Mouse (Mus musculus) monocyte, adult 2 months (primary cell): ENCODE measurements around the gene Ost4.

Experiments used
- DNase-seq, 2 experiments: peaks; one replicate each; pipeline ENCODE4 v3.0.0; 2022; ENCODE audit warnings: low spot score in 2 of 2, low read depth in 1 of 2

Gene Ost4

GRCm38 (mm10) chr5:30907413-30908059 is at the start of gene Ost4:
TSS of gene Ost4 (minus strand) at chr5:30907788.
- peak; percentile 93 to 95 for DNase-seq

- DNase-seq, result no peak
Observed at GRCm38 (mm10) chr5:30955751-30956150, 48.2 kb upstream of the Ost4 start.

- no peak for DNase-seq
Observed at GRCm38 (mm10) chr5:30954556-30954955, 47.0 kb upstream of the Ost4 start.

GRCm38 (mm10) chr5:30954065-30954464 is 46.5 kb upstream of the Ost4 start:
- no peak for DNase-seq

- no peak for DNase-seq
Observed at GRCm38 (mm10) chr5:30952551-30952950, 45.0 kb upstream of the Ost4 start.

- DNase-seq, result no peak
Observed at GRCm38 (mm10) chr5:30951706-30952105, 44.1 kb upstream of the Ost4 start.

GRCm38 (mm10) chr5:30950922-30951321 is 43.3 kb upstream of the Ost4 start:
- DNase-seq, result no peak

GRCm38 (mm10) chr5:30950451-30950850 is 42.9 kb upstream of the Ost4 start:
- DNase-seq, result no peak

GRCm38 (mm10) chr5:30949654-30950326 is 42.2 kb upstream of the Ost4 start:
- DNase-seq, result peak; percentile 78 to 87

- DNase-seq, result no peak
Observed at GRCm38 (mm10) chr5:30948620-30949019, 41.0 kb upstream of the Ost4 start.

- no peak for DNase-seq
Observed at GRCm38 (mm10) chr5:30944956-30945781, 37.6 kb upstream of the Ost4 start, which contains the start of gene Cgref1. TSS of gene Cgref1 (minus strand) at chr5:30945591.

- DNase-seq, result no peak
Observed at GRCm38 (mm10) chr5:30944344-30944743, 36.8 kb upstream of the Ost4 start.

GRCm38 (mm10) chr5:30943004-30943403 is 35.4 kb upstream of the Ost4 start:
- no peak for DNase-seq

GRCm38 (mm10) chr5:30934725-30935461 is 27.3 kb upstream of the Ost4 start:
- DNase-seq, result no peak

- no peak for DNase-seq
Observed at GRCm38 (mm10) chr5:30933705-30934104, 26.1 kb upstream of the Ost4 start.

- no peak for DNase-seq
Observed at GRCm38 (mm10) chr5:30931378-30931777, 23.8 kb upstream of the Ost4 start.

GRCm38 (mm10) chr5:30930846-30931245 is 23.3 kb upstream of the Ost4 start:
- DNase-seq, result no peak

- peak in 1 of 2 experiments; percentile 29 for DNase-seq
Observed at GRCm38 (mm10) chr5:30930121-30930520, 22.5 kb upstream of the Ost4 start.

GRCm38 (mm10) chr5:30927945-30928529 is 20.4 kb upstream of the Ost4 start:
- DNase-seq, result no peak

GRCm38 (mm10) chr5:30926073-30926472 is 18.5 kb upstream of the Ost4 start:
- DNase-seq, result no peak

- DNase-seq, result no peak
Observed at GRCm38 (mm10) chr5:30925217-30925616, 17.6 kb upstream of the Ost4 start.
